10 mouse cellular contexts compared by ENCODE assay signal in the genomic region with DNA sequence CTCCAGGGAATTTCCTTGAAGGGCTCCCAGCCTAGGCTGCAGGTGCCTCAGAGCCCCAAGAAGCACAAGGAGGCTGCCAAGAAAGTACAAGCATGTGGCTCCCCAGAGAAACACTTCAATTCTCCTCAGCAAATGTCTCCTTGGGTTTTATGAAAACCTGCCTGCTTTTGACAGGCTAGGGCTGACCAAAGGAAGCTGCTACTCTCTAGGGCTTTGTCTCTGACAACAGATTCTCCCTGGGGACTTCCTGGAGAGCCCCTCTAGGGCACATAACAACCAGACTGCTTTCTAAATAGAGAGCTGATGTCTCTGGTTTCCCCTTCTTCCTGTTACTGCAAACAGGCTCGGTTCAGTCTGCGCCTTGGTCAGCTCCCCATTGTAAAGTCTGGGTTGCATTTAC. TPM values are rescaled to one million over a fixed set of nuclear protein-coding genes. Genes with fewer than 3 reads are reported as not detected.
DNase-seq lines count a peak whose midpoint lies in the region; ATAC-seq and TF ChIP-seq lines count a peak whose summit lies in the region.
"Had no signal": no experiment of that assay in that cellular context is flagged by ENCODE, and none has a peak within 500 bp of the region (broad histone marks: within the 10 kb centered on the region; RNA-seq: fewer than 3 reads in every experiment).

No protein-coding gene starts in this region.

- H3K9me3 ChIP-seq in embryonic facial prominence, embryonic 11.5 days (replicated peaks; ENCODE audit: control insufficient read depth, low read length), result no peaks in the 10 kb centered on the region
- no peaks in the 10 kb centered on the region for H3K9me3 ChIP-seq in embryonic facial prominence, embryonic 10.5 days

- H3K36me3 ChIP-seq in embryonic facial prominence, embryonic 11.5 days (replicated peaks; ENCODE audit: control insufficient read depth, insufficient read depth, low read depth, low read length), result no peaks in the 10 kb centered on the region
- no peaks in the 10 kb centered on the region for H3K36me3 ChIP-seq in embryonic facial prominence, embryonic 10.5 days (replicated peaks)

- no peaks in the 10 kb centered on the region for H3K4me1 ChIP-seq in embryonic facial prominence, embryonic 11.5 days (ENCODE audit: control insufficient read depth, insufficient read depth, low read length)
- H3K4me1 ChIP-seq in embryonic facial prominence, embryonic 10.5 days, result peaks cover 18% of the 10 kb centered on the region
- peaks cover 3% of the 10 kb centered on the region; the same call in 1 of the 2 replicates for H3K4me1 ChIP-seq in cortical plate, adult 2 months (ENCODE audit: control insufficient read depth, insufficient read depth, low read length)

- TF ChIP-seq CTCF in cortical plate, adult 2 months (IDR thresholded peaks at IDR 0.05; ENCODE audit: extremely low read depth, insufficient read depth, low read length), result no peak

- H3K9ac ChIP-seq in embryonic facial prominence, embryonic 11.5 days (replicated peaks; ENCODE audit: low read length), result no peak overlapping the region

- no peak overlapping the region for H3K27ac ChIP-seq in embryonic facial prominence, embryonic 11.5 days (replicated peaks; ENCODE audit: low read depth, low read length)
- H3K27ac ChIP-seq in embryonic facial prominence, embryonic 10.5 days (replicated peaks), result no peak overlapping the region
- 0 out of 2 replicates have a peak overlapping the region, but pooled peaks have one; percentile 27 for H3K27ac ChIP-seq in cortical plate, adult 2 months (ENCODE audit: insufficient read depth, low read length)
- H3K27ac ChIP-seq: macrophage had no signal

- no peak overlapping the region for H3K4me3 ChIP-seq in embryonic facial prominence, embryonic 11.5 days (ENCODE audit: low read depth, low read length)
- H3K4me3 ChIP-seq in embryonic facial prominence, embryonic 10.5 days, result no peak overlapping the region
- H3K4me3 ChIP-seq in cortical plate, adult 2 months (ENCODE audit: insufficient read depth, low read length), result no peak overlapping the region

- ATAC-seq in embryonic facial prominence, embryonic 11.5 days (replicated peaks; ENCODE audit: insufficient number of reproducible peaks, low FRiP score, low TSS enrichment, low read depth), result no peak
- ATAC-seq in erythroblast, adult 5-6 weeks (replicated peaks; ENCODE audit: low FRiP score, poor library complexity, severe bottlenecking), result no peak

- TF ChIP-seq POLR2A in cortical plate, adult 2 months (IDR thresholded peaks at IDR 0.05; ENCODE audit: extremely low read depth, insufficient read depth, low read length), result no peak

- WGBS in embryonic facial prominence, embryonic 11.5 days, result 22% methylated on average over 2 of the region's 2 CpGs
- WGBS in embryonic facial prominence, embryonic 10.5 days, result 13% methylated on average over 2 of the region's 2 CpGs

- H3K4me2 ChIP-seq in embryonic facial prominence, embryonic 11.5 days (ENCODE audit: low read depth, low read length), result no peak overlapping the region

- DNase-seq in embryonic facial prominence, embryonic 11.5 days (ENCODE audit: low spot score), result peak; percentile 22
- DNase-seq in embryonic facial prominence, embryonic 10.5 days (ENCODE audit: low spot score), result no peak
- peak; percentile 45 for DNase-seq in lung, postnatal 25 days (ENCODE audit: low spot score)
- DNase-seq in lung, postnatal 4 days, result no peak
- DNase-seq in spleen, postnatal 36 days (ENCODE audit: low spot score in 2 of 2), result peak; percentile 88 to 91
- no peak for DNase-seq in kidney, postnatal 14 days
- DNase-seq: right cerebral cortex, adult 18-20 months had no signal

- H3K27me3 ChIP-seq in embryonic facial prominence, embryonic 11.5 days (ENCODE audit: control insufficient read depth, insufficient read depth, low read length), result no peaks in the 10 kb centered on the region
- H3K27me3 ChIP-seq in embryonic facial prominence, embryonic 10.5 days (replicated peaks; ENCODE audit: low read depth, poor library complexity, severe bottlenecking), result peaks cover under 1% of the 10 kb centered on the region

RNA-seq across cellular contexts. Expression of gene Parp1, which starts 27.5 kb away (rescaled TPM):
- 163 and 181 TPM in 2 replicates for polyA plus RNA-seq in embryonic facial prominence, embryonic 11.5 days (2014; fragmentation: Nextera tagmentation; extraction: Ambion mirVana)
- polyA plus RNA-seq in embryonic facial prominence, embryonic 10.5 days (2016; fragmentation: Nextera tagmentation; extraction: Ambion mirVana), result 285 and 291 TPM in 2 replicates
- 55.9 and 62.9 TPM in 2 replicates for polyA plus RNA-seq in cortical plate, adult 2 months (2012; rRNA removed)
- total RNA-seq in erythroblast, adult 5-6 weeks (2015; ENCODE audit: low replicate concordance), result 13.4 and 20.6 TPM in 2 replicates
- 23.5 and 26.2 TPM in 2 replicates for total RNA-seq in erythroblast, adult 5-6 weeks (2017; ENCODE audit: low replicate concordance)

RNA-seq across cellular contexts. Expression of gene Stum, which starts 57.9 kb away (rescaled TPM):
- 1.3 and 1.4 TPM in 2 replicates for polyA plus RNA-seq in embryonic facial prominence, embryonic 11.5 days (2014; fragmentation: Nextera tagmentation; extraction: Ambion mirVana)
- polyA plus RNA-seq in embryonic facial prominence, embryonic 10.5 days (2016; fragmentation: Nextera tagmentation; extraction: Ambion mirVana), result 1.1 and 3.5 TPM in 2 replicates
- polyA plus RNA-seq in cortical plate, adult 2 months (2012; rRNA removed), result 93.7 and 100 TPM in 2 replicates
- total RNA-seq in erythroblast, adult 5-6 weeks (2015; ENCODE audit: low replicate concordance), result not detected in 2 replicates
- total RNA-seq in erythroblast, adult 5-6 weeks (2017; ENCODE audit: low replicate concordance), result not detected in 2 replicates

Comparison
In these comparisons a context has a peak if more than half of its experiments do, and no peak if none do; other contexts are left out.
1. DNase-seq: peak in embryonic facial prominence, embryonic 11.5 days (single experiment), lung, postnatal 25 days (single experiment) and spleen, postnatal 36 days (2 of 2); none in embryonic facial prominence, embryonic 10.5 days (single experiment), lung, postnatal 4 days (0 of 2) and kidney, postnatal 14 days (single experiment).
2. RNA of gene Stum, which starts 57.9 kb away (polyA plus RNA-seq): 93.7 to 100 TPM in cortical plate, adult 2 months; 1.3 to 1.4 TPM in embryonic facial prominence, embryonic 11.5 days and 1.1 to 3.5 TPM in embryonic facial prominence, embryonic 10.5 days; every median in the first group is over 10 times any median in the second.